Mouse (Mus musculus) left cerebral cortex, postnatal 25 days (tissue): ENCODE results near the gene Psg21. TPM values are rescaled to one million over a fixed set of nuclear protein-coding genes. Genes with fewer than 3 reads are reported as not detected.
"Not testable (repeated sequence)": the region's sequence is repeated elsewhere in the genome, so short reads cannot be mapped to it uniquely, and the experiment has no call there.

ENCODE experiments used
- DNase-seq, 2 experiments: peaks; one replicate each; pipeline ENCODE4 v3.0.0; 2022; ENCODE audit warnings: low spot score in 2 of 2, mixed read lengths in 1 of 2
- intact Hi-C: fragments of 180-260 bp; cut with DNase I; formaldehyde crosslinking; loops from one replicate; pipeline ENCODE4 v1.15.1; 2025
- total RNA-seq, 2 experiments: library from RNA; stranded (reverse); gene quantifications; 2 replicates each; pipeline ENCODE4 v1.2.3; 2021

Psg21 gene
- not detected for total RNA-seq

- not testable (repeated sequence) for DNase-seq
- intact Hi-C loops, result loop anchor here (1.0 kb wide), 1 partner anchor 39 kb away; no protein-coding TSS in a partner anchor
Measured at GRCm38 (mm10) chr7:18656625-18657024, at the start of gene Psg21. Gene Psg21, minus strand, starts transcription at chr7:18656725.

GRCm38 (mm10) chr7:18686085-18686484 lies 29.6 kb upstream of the Psg21 start, which contains the start of gene Psg20:
Gene Psg20, minus strand, starts transcription at chr7:18686185.
- no peak for DNase-seq
- intact Hi-C loops, result no loop called here

- intact Hi-C loops, result no loop called here
- no peak for DNase-seq
Measured at GRCm38 (mm10) chr7:18685586-18685985, 29.1 kb upstream of the Psg21 start.

- peak; percentile 21 to 32 for DNase-seq
- intact Hi-C loops, result loop anchor here (2.0 to 5.0 kb wide), 2 partner anchors 467 to 1605 kb away; partner anchors contain the start of gene Psg16
Measured at GRCm38 (mm10) chr7:18679772-18680171, 23.2 kb upstream of the Psg21 start.

- intact Hi-C loops, result loop anchor here (10.0 kb wide), 1 partner anchor 62 kb away; the partner anchor contains the start of gene Psg27
Measured at GRCm38 (mm10) chr7:18626921-18627320, 29.6 kb downstream of the Psg21 start.

GRCm38 (mm10) chr7:18616401-18616800 lies 40.1 kb downstream of the Psg21 start, which contains the start of gene Psg23:
Gene Psg23, minus strand, starts transcription at chr7:18616501.
- DNase-seq, intact Hi-C loops: not testable (repeated sequence)

More at GRCm38 (mm10) chr7:18626921-18627320, 29.6 kb downstream of the Psg21 start:
- DNase-seq, result not testable (repeated sequence)

Other genes starting within 250 kb of the Psg21 start
- not detected for gene Psg28, start 224.7 kb downstream of the Psg21 start, total RNA-seq
- not detected for gene Psg26, start 172.5 kb downstream of the Psg21 start, total RNA-seq
- not detected for gene Psg25, start 124.5 kb downstream of the Psg21 start, total RNA-seq
- not detected for gene Psg27, start 89.4 kb downstream of the Psg21 start, total RNA-seq
- not detected for gene Psg23, start 40.2 kb downstream of the Psg21 start, total RNA-seq
- not detected for gene Psg20, start 29.5 kb upstream of the Psg21 start, total RNA-seq
- not detected for gene Psg22, start 61.4 kb upstream of the Psg21 start, total RNA-seq
- not detected for gene Psg19, start 141.8 kb upstream of the Psg21 start, total RNA-seq
- not detected for gene Psg17, start 164.9 kb upstream of the Psg21 start, total RNA-seq
- 1 to 10 TPM; 1.8 to 2.1 TPM for gene Mill2, start 183.2 kb upstream of the Psg21 start, total RNA-seq
- 10 to 100 TPM; 23.2 to 26.3 TPM for gene Pglyrp1, start 214.6 kb upstream of the Psg21 start, total RNA-seq